Mouse (Mus musculus): ENCODE measurements around the gene Mapk12.

- TF ChIP-seq CTCF (IDR thresholded peaks at IDR 0.05; ENCODE audit: low read depth, low read length) (0 out of 2 replicates have a peak, but pooled peaks have one; percentile 25), POLR2A (IDR thresholded peaks at IDR 0.05; ENCODE audit: extremely low read depth, insufficient read depth, low read length) (no peak)
These were observed 41.8 kb upstream of the Mapk12 start for GRCm38 (mm10) chr15:89182328-89182741.

All from liver, adult 2 months (tissue).